Mouse (Mus musculus) CH12.LX (cell line): ENCODE measurements around the gene Dnajc8. TPM values are rescaled to one million over a fixed set of nuclear protein-coding genes. Genes with fewer than 3 reads are reported as not detected.

Experiments
- DNase-seq: peaks from one replicate; pipeline ENCODE4 v3.0.0-alpha.2; 2013; ENCODE audit errors: extremely low read depth
- H3K27ac ChIP-seq: 2 replicates; pipeline ENCODE4 v1.5.1; 2012; ENCODE audit warnings: low read depth, mild to moderate bottlenecking, control low read depth, moderate library complexity; ENCODE audit not compliant: insufficient read depth
- H3K27me3 ChIP-seq: replicated peaks from 2 replicates; pipeline ENCODE3; 2012; ENCODE audit warnings: inconsistent platforms
- H3K36me3 ChIP-seq, 2 experiments: replicated peaks in 1 of 2; 2 replicates each; pipeline versions ENCODE3 to v1.6.1; 2012; ENCODE audit warnings: inconsistent platforms in 1 of 2, low read length in 1 of 2, mild to moderate bottlenecking in 1 of 2, mixed read lengths in 1 of 2, moderate library complexity in 1 of 2; ENCODE audit not compliant: control insufficient read depth in 1 of 2, insufficient read depth in 1 of 2
- H3K4me1 ChIP-seq, 2 experiments: 2 replicates each; pipeline ENCODE4 v1.6.1; 2012; ENCODE audit warnings: inconsistent platforms in 1 of 2, moderate library complexity in 1 of 2; ENCODE audit not compliant: insufficient read depth in 2 of 2, control insufficient read depth in 1 of 2
- H3K4me2 ChIP-seq: 2 replicates; pipeline ENCODE4 v1.6.1; 2012; ENCODE audit warnings: low read depth, mild to moderate bottlenecking, control low read depth; ENCODE audit not compliant: poor library complexity, insufficient read depth, severe bottlenecking
- H3K4me3 ChIP-seq, 3 experiments: fragments of 150-350 bp in 1 of 3; sonication (generic) in 1 of 3; replicated peaks in 1 of 3; 2 replicates each; pipeline versions ENCODE3 to v1.5.1; 2011 to 2012; ENCODE audit warnings: low read depth in 2 of 3, low read length in 2 of 3, mild to moderate bottlenecking in 2 of 3, moderate library complexity in 2 of 3, control low read depth in 1 of 3, improper control_type of control experiment in 1 of 3, inconsistent platforms in 1 of 3, mixed read lengths in 1 of 3; ENCODE audit not compliant: poor library complexity in 1 of 3
- H3K79me2 ChIP-seq: replicated peaks from 2 replicates; pipeline ENCODE4 v1.6.1; 2012; ENCODE audit warnings: mild to moderate bottlenecking, moderate library complexity; ENCODE audit not compliant: control insufficient read depth, poor library complexity, insufficient read depth, severe bottlenecking; ENCODE audit errors: extremely low read depth
- H3K9ac ChIP-seq: 2 replicates; pipeline ENCODE4 v1.6.1; 2012; ENCODE audit warnings: low read depth, mild to moderate bottlenecking, control low read depth, moderate library complexity; ENCODE audit not compliant: insufficient read depth
- H3K9me3 ChIP-seq: replicated peaks from 2 replicates; pipeline ENCODE3; 2012; ENCODE audit warnings: low read length, inconsistent platforms, mixed read lengths
- CHD2 ChIP-seq: IDR thresholded peaks from 2 replicates; pipeline ENCODE4 v1.6.1; 2011; ENCODE audit warnings: low read length, improper control_type of control experiment
- CTCF ChIP-seq, 2 experiments: IDR thresholded peaks in 1 of 2; conservative IDR thresholded peaks in 1 of 2; 2 replicates each; pipeline ENCODE4 v1.5.1; 2011 to 2012; ENCODE audit warnings: low read depth in 2 of 2, low read length in 2 of 2, improper control_type of control experiment in 1 of 2, inconsistent platforms in 1 of 2, mild to moderate bottlenecking in 1 of 2, moderate library complexity in 1 of 2
- ETS1 ChIP-seq: conservative IDR thresholded peaks from 2 replicates; pipeline ENCODE4 v1.6.1; 2012; ENCODE audit warnings: low read depth, mild to moderate bottlenecking, inconsistent platforms, low read length, improper control_type of control experiment, moderate library complexity
- HCFC1 ChIP-seq: IDR thresholded peaks from 2 replicates; pipeline ENCODE4 v1.6.1; 2012; ENCODE audit warnings: low read depth, mild to moderate bottlenecking, inconsistent platforms, low read length, improper control_type of control experiment
- IRF4 ChIP-seq: IDR thresholded peaks from 2 replicates; pipeline ENCODE4 v1.6.1; 2014; ENCODE audit warnings: low read depth, mild to moderate bottlenecking, inconsistent platforms, low read length, improper control_type of control experiment
- JUN ChIP-seq: IDR thresholded peaks from 2 replicates; pipeline ENCODE4 v1.6.1; 2011; ENCODE audit warnings: low read depth, mild to moderate bottlenecking, low read length, improper control_type of control experiment, moderate library complexity; ENCODE audit not compliant: insufficient read depth
- MAX ChIP-seq: IDR thresholded peaks from 2 replicates; pipeline ENCODE4 v1.6.1; 2011; ENCODE audit warnings: low read length, improper control_type of control experiment
- POLR2A ChIP-seq: IDR thresholded peaks from 2 replicates; pipeline ENCODE4 v1.6.1; 2011; ENCODE audit warnings: low read depth, mild to moderate bottlenecking, improper control_type of control experiment, low read length
- POLR2AphosphoS2 ChIP-seq: IDR thresholded peaks from 2 replicates; pipeline ENCODE4 v1.6.1; 2011; ENCODE audit warnings: low read depth, low read length, improper control_type of control experiment
- RAD21 ChIP-seq: IDR thresholded peaks from 2 replicates; pipeline ENCODE4 v1.6.1; 2011; ENCODE audit warnings: low read depth, mild to moderate bottlenecking, low read length, improper control_type of control experiment, moderate library complexity
- RCOR1 ChIP-seq: conservative IDR thresholded peaks from 2 replicates; pipeline ENCODE4 v1.6.1; 2012; ENCODE audit warnings: low read depth, mild to moderate bottlenecking, inconsistent platforms, low read length, improper control_type of control experiment
- SMC3 ChIP-seq: IDR thresholded peaks from 2 replicates; pipeline ENCODE4 v1.6.1; 2011; ENCODE audit warnings: low read depth, low read length, improper control_type of control experiment
- TCF12 ChIP-seq: IDR thresholded peaks from 2 replicates; pipeline ENCODE4 v1.6.1; 2014; ENCODE audit warnings: low read depth, mild to moderate bottlenecking, inconsistent platforms, low read length, improper control_type of control experiment
- UBTF ChIP-seq: IDR thresholded peaks from 2 replicates; pipeline ENCODE4 v1.6.1; 2012; ENCODE audit warnings: low read depth, mild to moderate bottlenecking, inconsistent platforms, low read length, improper control_type of control experiment, moderate library complexity
- USF1 ChIP-seq: IDR thresholded peaks from 2 replicates; pipeline ENCODE4 v1.6.1; 2014; ENCODE audit warnings: low read depth, mild to moderate bottlenecking, inconsistent platforms, low read length, improper control_type of control experiment
- USF2 ChIP-seq: conservative IDR thresholded peaks from 2 replicates; pipeline ENCODE4 v1.6.1; 2011; ENCODE audit warnings: low read depth, low read length, improper control_type of control experiment
- ZC3H11A ChIP-seq: IDR thresholded peaks from 2 replicates; pipeline ENCODE4 v1.6.1; 2012; ENCODE audit warnings: low read depth, mild to moderate bottlenecking, inconsistent platforms, low read length, improper control_type of control experiment
- dilution Hi-C: fragments of 300-500 bp; cut with MboI; formaldehyde crosslinking; loops from 2 replicates; pipeline ENCODE4 v1.14.3; 2020; ENCODE audit warnings: low sequenced_read_pairs; ENCODE audit not compliant: extremely low pct_unique_long_range_greater_than_20kb, extremely low pct_ligation_motif_present
- in situ Hi-C: fragments of 300-500 bp; cut with MboI; formaldehyde crosslinking; loops from 3 replicates; pipeline ENCODE4 v1.14.3; 2019; ENCODE audit warnings: low sequenced_read_pairs, low pct_ligation_motif_present, low pct_unique_long_range_greater_than_20kb, mixed read lengths
- polyA plus RNA-seq: library from polyadenylated mRNA; unstranded; fragments of >175 nt; gene quantifications from 2 replicates; pipeline ENCODE4 v1.2.1, GENCODE M21; 2012; ENCODE audit warnings: low read depth; ENCODE audit not compliant: insufficient read length
- total RNA-seq, 2 experiments: library from RNA; depleted of rRNA; stranded (reverse); fragments of 300-350 nt in 1 of 2; fragments of >200 nt in 1 of 2; gene quantifications; 2 replicates each; pipeline ENCODE4 v1.2.3; 2012 to 2014

The Dnajc8 gene
- total and polyA plus RNA-seq, 3 experiments, result 117 to 319 (median 187) TPM

GRCm38 (mm10) chr4:132526678-132527077 lies 8.7 kb upstream of the Dnajc8 start:
- no peaks in the 10 kb centered on the region for H3K27me3 ChIP-seq
- H3K36me3 ChIP-seq, result peaks cover 0 to 24% of the 10 kb centered on the region in 2 experiments
- H3K4me3 ChIP-seq, result no peak overlapping the region
- no peak overlapping the region for H3K27ac ChIP-seq
- peak; percentile 32 for DNase-seq
- peaks cover 4 to 19% of the 10 kb centered on the region in 2 experiments for H3K4me1 ChIP-seq
- no peak overlapping the region for H3K9ac ChIP-seq
- no peaks in the 10 kb centered on the region for H3K9me3 ChIP-seq
- in situ Hi-C loops (no loop called here), dilution Hi-C loops (no loop called here)
- 0 out of 2 replicates have a peak, but pooled peaks cover 5% of the 10 kb centered on the region for H3K79me2 ChIP-seq
- H3K4me2 ChIP-seq, result no peak overlapping the region
- TF ChIP-seq RCOR1 (no peak), USF1 (no peak), CTCF (conservative IDR thresholded peaks at IDR 0.05 in 1 of 2, IDR thresholded peaks at IDR 0.05 in 1 of 2; ENCODE audit: low read depth in 2 of 2, low read length in 2 of 2) (peak in 1 of 2 experiments; percentile 57; a peak in 2 of 4 replicates), ETS1 (no peak), MAX (no peak), POLR2A (no peak), RAD21 (peak; percentile 34), SMC3 (peak; percentile 31)
- TF ChIP-seq, all 38 proteins: peak for 3

GRCm38 (mm10) chr4:132527917-132528522 lies 7.3 kb upstream of the Dnajc8 start:
- no peak overlapping the region for H3K27ac ChIP-seq
- in situ Hi-C loops, result no loop called here

GRCm38 (mm10) chr4:132529344-132529743 lies 6.0 kb upstream of the Dnajc8 start:
- H3K9ac ChIP-seq, result no peak overlapping the region

More at GRCm38 (mm10) chr4:132527917-132528522, 7.3 kb upstream of the Dnajc8 start:
- Histone ChIP-seq H3K27me3 (no peaks in the 10 kb centered on the region), H3K4me3 (no peak overlapping the region), H3K36me3 (peaks cover 0 to 24% of the 10 kb centered on the region in 2 experiments), H3K9me3 (no peaks in the 10 kb centered on the region), H3K79me2 (peaks cover 5% of the 10 kb centered on the region; the same call in 1 of the 2 replicates), H3K4me1 (peaks cover 4 to 23% of the 10 kb centered on the region in 2 experiments), H3K4me2 (no peak overlapping the region), H3K9ac (no peak overlapping the region)
- dilution Hi-C loops, result no loop called here
- TF ChIP-seq ETS1 (no peak), JUN (no peak), POLR2AphosphoS2 (no peak), USF2 (no peak), HCFC1 (no peak), CHD2 (no peak), UBTF (no peak), ZC3H11A (no peak), IRF4 (no peak)
- DNase-seq, result no peak

More at GRCm38 (mm10) chr4:132529344-132529743, 6.0 kb upstream of the Dnajc8 start:
- Histone ChIP-seq H3K4me2 (no peak overlapping the region), H3K36me3 (peaks cover 0 to 24% of the 10 kb centered on the region in 2 experiments), H3K4me3 (no peak overlapping the region), H3K4me1 (peaks cover 4 to 23% of the 10 kb centered on the region in 2 experiments), H3K27ac (no peak overlapping the region), H3K79me2 (peaks cover 5% of the 10 kb centered on the region; the same call in 1 of the 2 replicates), H3K9me3 (no peaks in the 10 kb centered on the region), H3K27me3 (no peaks in the 10 kb centered on the region)
- TF ChIP-seq POLR2AphosphoS2, result 0 out of 2 replicates have a peak, but pooled peaks have one; percentile 49
- no peak for TF ChIP-seq TCF12
- in situ Hi-C loops, result no loop called here
- dilution Hi-C loops, result no loop called here
- DNase-seq, result peak; percentile 24
